Mouse (Mus musculus) gastrocnemius, postnatal 4 days (tissue): ENCODE measurements around the gene Gal3st2. TPM values are rescaled to one million over a fixed set of nuclear protein-coding genes. Genes with fewer than 3 reads are reported as not detected.
"Not testable (repeated sequence)": the region's sequence is repeated elsewhere in the genome, so short reads cannot be mapped to it uniquely, and the experiment has no call there.

ENCODE experiments used
- DNase-seq, 2 experiments: peaks; one replicate each; pipeline ENCODE4 v3.0.0; 2021 to 2022; ENCODE audit warnings: low spot score in 2 of 2, mixed read lengths in 2 of 2
- long read RNA-seq, 2 experiments: library from polyadenylated mRNA; stranded (forward); transcript quantifications; one replicate each; pipeline ENCODE4 v2.0.0; 2021
- total RNA-seq, 2 experiments: library from RNA; stranded (reverse); gene quantifications; 2 replicates each; pipeline ENCODE4 v1.2.3; 2021

The Gal3st2 gene
- total RNA-seq, result under 1 TPM; 0.73 to 0.74 TPM
- long read RNA-seq, experiment 1, result 0 reads
- long read RNA-seq, experiment 2, result 0 reads

GRCm38 (mm10) chr1:93861048-93861447, at the start of gene Gal3st2:
Gene Gal3st2 (plus strand): TSS chr1:93861306.
- DNase-seq, result not testable (repeated sequence)

- no peak for DNase-seq
These were observed 49.5 kb upstream of the Gal3st2 start for GRCm38 (mm10) chr1:93811495-93812039.

GRCm38 (mm10) chr1:93817823-93818532, 43.1 kb upstream of the Gal3st2 start:
- DNase-seq, result no peak

GRCm38 (mm10) chr1:93818722-93819121, 42.4 kb upstream of the Gal3st2 start:
- DNase-seq, result no peak

- DNase-seq, result no peak
These were observed 37.2 kb upstream of the Gal3st2 start for GRCm38 (mm10) chr1:93823796-93824495.

GRCm38 (mm10) chr1:93824609-93825008, 36.5 kb upstream of the Gal3st2 start, which contains the start of gene D2hgdh:
Gene D2hgdh (plus strand): TSS chr1:93824909.
- DNase-seq, result no peak

- peak; percentile 83 to 91 for DNase-seq
These were observed 35.9 kb upstream of the Gal3st2 start for GRCm38 (mm10) chr1:93825105-93825674.

- no peak for DNase-seq
These were observed 35.2 kb upstream of the Gal3st2 start for GRCm38 (mm10) chr1:93825771-93826539.

GRCm38 (mm10) chr1:93826540-93826835, 34.6 kb upstream of the Gal3st2 start:
- no peak for DNase-seq

- not testable (repeated sequence) for DNase-seq
These were observed 28.2 kb upstream of the Gal3st2 start for GRCm38 (mm10) chr1:93832754-93833360.

- DNase-seq, result no peak
These were observed 26.4 kb upstream of the Gal3st2 start for GRCm38 (mm10) chr1:93834671-93835150.

GRCm38 (mm10) chr1:93835211-93835610, 25.9 kb upstream of the Gal3st2 start:
- no peak for DNase-seq

- DNase-seq, result no peak
These were observed 25.1 kb upstream of the Gal3st2 start for GRCm38 (mm10) chr1:93835876-93836531.

- no peak for DNase-seq
These were observed 24.6 kb upstream of the Gal3st2 start for GRCm38 (mm10) chr1:93836532-93836913.

- no peak for DNase-seq
These were observed 23.8 kb upstream of the Gal3st2 start for GRCm38 (mm10) chr1:93837335-93837734.

- DNase-seq, result not testable (repeated sequence)
These were observed 22.5 kb upstream of the Gal3st2 start for GRCm38 (mm10) chr1:93838569-93838968.

GRCm38 (mm10) chr1:93845766-93846366, 15.2 kb upstream of the Gal3st2 start:
- DNase-seq, result not testable (repeated sequence)

GRCm38 (mm10) chr1:93855790-93856189, 5.3 kb upstream of the Gal3st2 start:
- not testable (repeated sequence) for DNase-seq

- no peak for DNase-seq
These were observed 3.7 kb upstream of the Gal3st2 start for GRCm38 (mm10) chr1:93857370-93857769.

GRCm38 (mm10) chr1:93857991-93858390, 3.1 kb upstream of the Gal3st2 start:
- no peak for DNase-seq
